Mouse (Mus musculus): ENCODE measurements at regions not wholly inside any gene's neighbourhood (a gene's known extent, or its start where the extent isn't known, plus 50 kb on each side); places are given as distances from the start of the nearest gene placed in this dataset.

- H3K9me3 ChIP-seq (ENCODE audit: control insufficient read depth, low read length) = no peaks in the 10 kb centered on the region
- H3K4me2 ChIP-seq (ENCODE audit: low read length) = no peak overlapping the region
- no peak overlapping the region for H3K4me3 ChIP-seq (replicated peaks; ENCODE audit: low read length)
- H3K4me1 ChIP-seq (replicated peaks; ENCODE audit: control insufficient read depth, insufficient read depth, low read length) = peaks cover 2% of the 10 kb centered on the region
- no peak overlapping the region for H3K9ac ChIP-seq (replicated peaks; ENCODE audit: low read depth, low read length)
- 89% methylated on average over 4 of the region's 4 CpGs for WGBS
- no peaks in the 10 kb centered on the region for H3K27me3 ChIP-seq (replicated peaks; ENCODE audit: control insufficient read depth, insufficient read depth, low read length)
- no peaks in the 10 kb centered on the region for H3K36me3 ChIP-seq (ENCODE audit: control insufficient read depth, insufficient read depth)
- no peak for ATAC-seq
- no peak overlapping the region for H3K27ac ChIP-seq (ENCODE audit: low read length)
Observed at GRCm38 (mm10) chr9:84280898-84281297, 356.0 kb downstream of the Bckdhb start.

- no peak overlapping the region for H3K27ac ChIP-seq (ENCODE audit: low read length)
Observed at GRCm38 (mm10) chr9:84281610-84282009, 356.7 kb downstream of the Bckdhb start.

GRCm38 (mm10) chr9:84283296-84283695, 358.4 kb downstream of the Bckdhb start:
- WGBS = 80% methylated on average over 6 of the region's 6 CpGs
- no peak overlapping the region for H3K4me2 ChIP-seq (ENCODE audit: low read length)

More at GRCm38 (mm10) chr9:84281610-84282009, 356.7 kb downstream of the Bckdhb start:
- Histone ChIP-seq H3K4me2 (ENCODE audit: low read length) (no peak overlapping the region), H3K36me3 (ENCODE audit: control insufficient read depth, insufficient read depth) (no peaks in the 10 kb centered on the region), H3K9me3 (ENCODE audit: control insufficient read depth, low read length) (no peaks in the 10 kb centered on the region), H3K4me1 (replicated peaks; ENCODE audit: control insufficient read depth, insufficient read depth, low read length) (peaks cover 2% of the 10 kb centered on the region), H3K27me3 (replicated peaks; ENCODE audit: control insufficient read depth, insufficient read depth, low read length) (no peaks in the 10 kb centered on the region), H3K9ac (replicated peaks; ENCODE audit: low read depth, low read length) (no peak overlapping the region), H3K4me3 (replicated peaks; ENCODE audit: low read length) (no peak overlapping the region)
- WGBS = 14% methylated on average over 3 of the region's 3 CpGs
- ATAC-seq = peak; percentile 76

GRCm38 (mm10) chr9:84285604-84286003, 360.7 kb downstream of the Bckdhb start:
- Histone ChIP-seq H3K4me1 (replicated peaks; ENCODE audit: control insufficient read depth, insufficient read depth, low read length) (peaks cover 2% of the 10 kb centered on the region), H3K27ac (ENCODE audit: low read length) (no peak overlapping the region)
- WGBS = 8% methylated on average over 4 of the region's 4 CpGs

More at GRCm38 (mm10) chr9:84283296-84283695, 358.4 kb downstream of the Bckdhb start:
- Histone ChIP-seq H3K9ac (replicated peaks; ENCODE audit: low read depth, low read length) (no peak overlapping the region), H3K9me3 (ENCODE audit: control insufficient read depth, low read length) (no peaks in the 10 kb centered on the region), H3K4me1 (replicated peaks; ENCODE audit: control insufficient read depth, insufficient read depth, low read length) (peaks cover 2% of the 10 kb centered on the region), H3K4me3 (replicated peaks; ENCODE audit: low read length) (no peak overlapping the region), H3K36me3 (ENCODE audit: control insufficient read depth, insufficient read depth) (no peaks in the 10 kb centered on the region), H3K27me3 (replicated peaks; ENCODE audit: control insufficient read depth, insufficient read depth, low read length) (no peaks in the 10 kb centered on the region), H3K27ac (ENCODE audit: low read length) (no peak overlapping the region)
- no peak for ATAC-seq

DNA sequence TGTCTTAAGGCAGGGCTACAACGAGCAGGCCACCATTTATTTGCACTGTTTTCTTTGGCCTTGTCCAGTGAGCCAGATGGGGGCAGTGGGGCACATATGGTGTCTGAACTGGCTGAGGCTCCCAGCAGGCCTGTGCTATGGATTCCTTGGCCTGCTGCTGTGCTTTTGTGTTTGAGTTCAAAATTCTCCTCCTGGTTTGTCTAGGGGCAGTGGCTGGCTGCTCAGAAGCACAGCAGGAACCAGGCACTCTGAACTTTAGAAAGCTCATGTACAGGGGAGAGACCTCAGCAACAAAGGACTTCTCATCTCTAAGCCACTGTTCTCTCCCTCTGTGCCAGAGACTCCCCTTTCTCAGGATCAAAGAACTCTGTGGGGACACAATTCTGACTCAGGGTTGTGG, 370.9 kb downstream of the Bckdhb start:
- no peak for ATAC-seq
- H3K4me2 ChIP-seq (ENCODE audit: low read length) = no peak overlapping the region
- H3K27ac ChIP-seq (ENCODE audit: low read length) = no peak overlapping the region
- no peaks in the 10 kb centered on the region for H3K27me3 ChIP-seq (replicated peaks; ENCODE audit: control insufficient read depth, insufficient read depth, low read length)
- no peak overlapping the region for H3K9ac ChIP-seq (replicated peaks; ENCODE audit: low read depth, low read length)
- no peaks in the 10 kb centered on the region for H3K9me3 ChIP-seq (ENCODE audit: control insufficient read depth, low read length)
- no peaks in the 10 kb centered on the region for H3K36me3 ChIP-seq (ENCODE audit: control insufficient read depth, insufficient read depth)
- no peak overlapping the region for H3K4me3 ChIP-seq (replicated peaks; ENCODE audit: low read length)
- WGBS = 26% methylated on average over 1 of the region's 1 CpGs
- H3K4me1 ChIP-seq (replicated peaks; ENCODE audit: control insufficient read depth, insufficient read depth, low read length) = no peaks in the 10 kb centered on the region

More at GRCm38 (mm10) chr9:84285604-84286003, 360.7 kb downstream of the Bckdhb start:
- Histone ChIP-seq H3K27me3 (replicated peaks; ENCODE audit: control insufficient read depth, insufficient read depth, low read length) (no peaks in the 10 kb centered on the region), H3K9ac (replicated peaks; ENCODE audit: low read depth, low read length) (no peak overlapping the region), H3K36me3 (ENCODE audit: control insufficient read depth, insufficient read depth) (no peaks in the 10 kb centered on the region), H3K4me2 (ENCODE audit: low read length) (no peak overlapping the region), H3K4me3 (replicated peaks; ENCODE audit: low read length) (no peak overlapping the region), H3K9me3 (ENCODE audit: control insufficient read depth, low read length) (no peaks in the 10 kb centered on the region)
- ATAC-seq = peak; percentile 72

GRCm38 (mm10) chr9:84296456-84296855, 371.5 kb downstream of the Bckdhb start:
- no peaks in the 10 kb centered on the region for H3K4me1 ChIP-seq (replicated peaks; ENCODE audit: control insufficient read depth, insufficient read depth, low read length)
- no peaks in the 10 kb centered on the region for H3K27me3 ChIP-seq (replicated peaks; ENCODE audit: control insufficient read depth, insufficient read depth, low read length)
- no peak for ATAC-seq
- no peak overlapping the region for H3K9ac ChIP-seq (replicated peaks; ENCODE audit: low read depth, low read length)
- H3K9me3 ChIP-seq (ENCODE audit: control insufficient read depth, low read length) = no peaks in the 10 kb centered on the region
- H3K4me3 ChIP-seq (replicated peaks; ENCODE audit: low read length) = no peak overlapping the region
- H3K4me2 ChIP-seq (ENCODE audit: low read length) = no peak overlapping the region
- H3K27ac ChIP-seq (ENCODE audit: low read length) = no peak overlapping the region
- no peaks in the 10 kb centered on the region for H3K36me3 ChIP-seq (ENCODE audit: control insufficient read depth, insufficient read depth)
- 84% methylated on average over 3 of the region's 3 CpGs for WGBS

- Histone ChIP-seq H3K27me3 (replicated peaks; ENCODE audit: control insufficient read depth, insufficient read depth, low read length) (no peaks in the 10 kb centered on the region), H3K27ac (ENCODE audit: low read length) (no peak overlapping the region), H3K36me3 (ENCODE audit: control insufficient read depth, insufficient read depth) (no peaks in the 10 kb centered on the region), H3K4me1 (replicated peaks; ENCODE audit: control insufficient read depth, insufficient read depth, low read length) (no peaks in the 10 kb centered on the region), H3K4me2 (ENCODE audit: low read length) (no peak overlapping the region), H3K4me3 (replicated peaks; ENCODE audit: low read length) (no peak overlapping the region), H3K9ac (replicated peaks; ENCODE audit: low read depth, low read length) (no peak overlapping the region), H3K9me3 (ENCODE audit: control insufficient read depth, low read length) (no peaks in the 10 kb centered on the region)
- WGBS = 96% methylated on average over 2 of the region's 2 CpGs
- no peak for ATAC-seq
Observed at GRCm38 (mm10) chr9:84304398-84304797, 379.5 kb downstream of the Bckdhb start.

DNA sequence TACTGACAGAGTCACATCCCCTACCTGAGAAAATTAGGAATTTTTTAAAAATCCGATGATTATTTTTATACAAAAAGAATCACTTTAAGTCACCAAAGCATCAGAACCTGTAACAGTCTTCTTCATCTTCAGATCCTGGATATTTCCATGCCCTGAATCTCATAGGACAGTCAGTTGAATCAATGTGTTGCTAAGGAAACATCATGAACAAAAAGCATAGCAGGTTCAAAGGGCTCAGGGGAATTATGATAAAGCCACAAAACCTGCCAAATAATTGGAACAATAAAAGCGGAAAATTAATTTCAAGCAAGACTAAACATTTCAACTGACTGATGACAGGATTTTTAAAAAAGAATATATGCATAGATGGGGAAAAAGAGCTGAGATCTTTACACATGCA, 393.9 kb downstream of the Bckdhb start:
- Histone ChIP-seq H3K9ac (replicated peaks; ENCODE audit: low read depth, low read length) (no peak overlapping the region), H3K36me3 (ENCODE audit: control insufficient read depth, insufficient read depth) (no peaks in the 10 kb centered on the region), H3K4me1 (replicated peaks; ENCODE audit: control insufficient read depth, insufficient read depth, low read length) (no peaks in the 10 kb centered on the region), H3K27ac (ENCODE audit: low read length) (no peak overlapping the region), H3K4me2 (ENCODE audit: low read length) (no peak overlapping the region), H3K27me3 (replicated peaks; ENCODE audit: control insufficient read depth, insufficient read depth, low read length) (no peaks in the 10 kb centered on the region), H3K4me3 (replicated peaks; ENCODE audit: low read length) (no peak overlapping the region), H3K9me3 (ENCODE audit: control insufficient read depth, low read length) (no peaks in the 10 kb centered on the region)
- ATAC-seq = no peak
- 86% methylated on average over 2 of the region's 2 CpGs for WGBS

- H3K4me3 ChIP-seq (replicated peaks; ENCODE audit: low read length) = no peak overlapping the region
- no peak overlapping the region for H3K9ac ChIP-seq (replicated peaks; ENCODE audit: low read depth, low read length)
- H3K27me3 ChIP-seq (replicated peaks; ENCODE audit: control insufficient read depth, insufficient read depth, low read length) = no peaks in the 10 kb centered on the region
- 60% methylated on average over 2 of the region's 2 CpGs for WGBS
- no peaks in the 10 kb centered on the region for H3K4me1 ChIP-seq (replicated peaks; ENCODE audit: control insufficient read depth, insufficient read depth, low read length)
- no peaks in the 10 kb centered on the region for H3K9me3 ChIP-seq (ENCODE audit: control insufficient read depth, low read length)
- H3K4me2 ChIP-seq (ENCODE audit: low read length) = no peak overlapping the region
- H3K36me3 ChIP-seq (ENCODE audit: control insufficient read depth, insufficient read depth) = no peaks in the 10 kb centered on the region
- H3K27ac ChIP-seq (ENCODE audit: low read length) = no peak overlapping the region
- no peak for ATAC-seq
Observed at GRCm38 (mm10) chr9:84319338-84319737, 394.4 kb downstream of the Bckdhb start.

DNA sequence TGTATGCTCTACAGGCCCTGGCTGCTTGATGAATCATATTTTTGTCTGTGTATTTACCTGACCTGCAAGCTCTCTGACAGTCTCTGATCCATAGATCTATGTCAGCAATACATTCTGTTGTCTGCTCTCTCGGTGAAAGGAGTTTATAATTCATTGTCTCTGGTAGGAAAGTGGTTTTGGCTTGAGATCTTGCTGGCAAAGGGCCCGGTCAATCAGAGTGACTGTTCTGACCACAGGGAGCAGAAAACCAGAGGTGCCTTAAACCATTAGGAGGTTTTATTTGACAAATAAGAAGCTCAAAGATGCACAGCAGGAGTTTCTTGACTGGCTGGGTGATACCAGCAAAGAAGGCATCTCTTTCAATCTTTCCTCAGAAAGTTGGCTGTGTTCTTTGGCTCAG, 398.2 kb downstream of the Bckdhb start:
- Histone ChIP-seq H3K27me3 (replicated peaks; ENCODE audit: control insufficient read depth, insufficient read depth, low read length) (no peaks in the 10 kb centered on the region), H3K4me2 (ENCODE audit: low read length) (no peak overlapping the region), H3K36me3 (ENCODE audit: control insufficient read depth, insufficient read depth) (no peaks in the 10 kb centered on the region), H3K27ac (ENCODE audit: low read length) (no peak overlapping the region), H3K9me3 (ENCODE audit: control insufficient read depth, low read length) (no peaks in the 10 kb centered on the region), H3K4me3 (replicated peaks; ENCODE audit: low read length) (no peak overlapping the region), H3K4me1 (replicated peaks; ENCODE audit: control insufficient read depth, insufficient read depth, low read length) (no peaks in the 10 kb centered on the region), H3K9ac (replicated peaks; ENCODE audit: low read depth, low read length) (no peak overlapping the region)
- WGBS = 45% methylated on average over 2 of the region's 2 CpGs
- ATAC-seq = no peak
